Comparison of ENCODE assay signal across 8 mouse cellular contexts in genomic region chr16:43334411-43335150, GRCm38 (mm10).
A peak's percentile ranks its signal among the peaks of the same experiment; 100 is the strongest.
DNase-seq lines count a peak whose midpoint lies in the region; ATAC-seq and TF ChIP-seq lines count a peak whose summit lies in the region.
"Had no signal": no experiment of that assay in that cellular context is flagged by ENCODE, and none has a peak within 500 bp of the region (broad histone marks: within the 10 kb centered on the region; RNA-seq: fewer than 3 reads in every experiment).

No protein-coding gene starts in this region.

- peak; percentile 34; the same call in 1 of the 2 replicates for ATAC-seq in embryonic facial prominence, embryonic 15.5 days (ENCODE audit: insufficient number of reproducible peaks, low FRiP score, low TSS enrichment, low read depth)
- no peak for ATAC-seq in heart, embryonic 16.5 days (replicated peaks; ENCODE audit: extremely low read depth, insufficient read depth, low FRiP score)
- peak; percentile 45 for ATAC-seq in lung, embryonic 16.5 days (ENCODE audit: low read depth)
- ATAC-seq in activated CD4-positive, CD25-positive, alpha-beta regulatory T cell, adult 4 months: no peak

- no peaks in the 10 kb centered on the region for H3K9me3 ChIP-seq in embryonic facial prominence, embryonic 15.5 days (replicated peaks)
- no peaks in the 10 kb centered on the region for H3K9me3 ChIP-seq in heart, embryonic 16.5 days (replicated peaks; ENCODE audit: control insufficient read depth, low read length)
- no peaks in the 10 kb centered on the region for H3K9me3 ChIP-seq in lung, embryonic 16.5 days (ENCODE audit: control insufficient read depth, low read length)
- H3K9me3 ChIP-seq: liver, embryonic 15.5 days had no signal

- DNase-seq in urinary bladder, postnatal 14 days (ENCODE audit: low spot score): peak; percentile 17
- DNase-seq in urinary bladder, postnatal 4 days (ENCODE audit: low spot score in 2 of 2): no peak

- no peak overlapping the region for H3K4me3 ChIP-seq in embryonic facial prominence, embryonic 15.5 days (replicated peaks)
- peak overlapping the region; percentile 15; the same call in 1 of the 2 replicates for H3K4me3 ChIP-seq in heart, embryonic 16.5 days (ENCODE audit: low read length)
- H3K4me3 ChIP-seq in lung, embryonic 16.5 days (ENCODE audit: low read length): no peak overlapping the region
- H3K4me3 ChIP-seq in testis, adult 2 months (ENCODE audit: control insufficient read depth, low read depth, low read length): no peak overlapping the region
- H3K4me3 ChIP-seq: liver, embryonic 15.5 days had no signal

- no peak for TF ChIP-seq CTCF in testis, adult 2 months (IDR thresholded peaks at IDR 0.05; ENCODE audit: control insufficient read depth, insufficient read depth, insufficient replicate concordance, low read depth, low read length)

- H3K9ac ChIP-seq in embryonic facial prominence, embryonic 15.5 days: no peak overlapping the region
- peak overlapping the region; percentile 26; the same call in 1 of the 2 replicates for H3K9ac ChIP-seq in heart, embryonic 16.5 days (ENCODE audit: low read length)
- no peak overlapping the region; the same call in 1 of the 2 replicates for H3K9ac ChIP-seq in lung, embryonic 16.5 days (ENCODE audit: low read length)
- H3K9ac ChIP-seq: liver, embryonic 15.5 days had no signal

- no peaks in the 10 kb centered on the region for H3K36me3 ChIP-seq in embryonic facial prominence, embryonic 15.5 days
- no peaks in the 10 kb centered on the region for H3K36me3 ChIP-seq in heart, embryonic 16.5 days (ENCODE audit: control insufficient read depth, insufficient read depth)
- H3K36me3 ChIP-seq in lung, embryonic 16.5 days (ENCODE audit: control insufficient read depth, insufficient read depth, low read length): no peaks in the 10 kb centered on the region
- no peaks in the 10 kb centered on the region for H3K36me3 ChIP-seq in testis, adult 2 months (ENCODE audit: control insufficient read depth, insufficient read depth, low read length)
- H3K36me3 ChIP-seq: liver, embryonic 15.5 days had no signal

- H3K27ac ChIP-seq in embryonic facial prominence, embryonic 15.5 days (replicated peaks): peak overlapping the region; percentile 58; the same call in 1 of the 2 replicates
- peak overlapping the region; percentile 61 for H3K27ac ChIP-seq in heart, embryonic 16.5 days (ENCODE audit: low read length)
- peak overlapping the region; percentile 57 for H3K27ac ChIP-seq in lung, embryonic 16.5 days (ENCODE audit: low read length)
- peak overlapping the region; percentile 25 for H3K27ac ChIP-seq in testis, adult 2 months (ENCODE audit: control insufficient read depth, insufficient read depth, low read depth, low read length)
- H3K27ac ChIP-seq: liver, embryonic 15.5 days had no signal

- H3K4me2 ChIP-seq in embryonic facial prominence, embryonic 15.5 days (replicated peaks): no peak overlapping the region
- H3K4me2 ChIP-seq in heart, embryonic 16.5 days (ENCODE audit: low read depth, low read length): peak overlapping the region; percentile 53
- peak overlapping the region; percentile 18; the same call in 1 of the 2 replicates for H3K4me2 ChIP-seq in lung, embryonic 16.5 days (ENCODE audit: low read depth, low read length)
- H3K4me2 ChIP-seq: liver, embryonic 15.5 days had no signal

- H3K27me3 ChIP-seq in embryonic facial prominence, embryonic 15.5 days: no peaks in the 10 kb centered on the region
- no peaks in the 10 kb centered on the region for H3K27me3 ChIP-seq in heart, embryonic 16.5 days (ENCODE audit: control insufficient read depth, insufficient read depth, low read length)
- H3K27me3 ChIP-seq in lung, embryonic 16.5 days (ENCODE audit: control insufficient read depth, insufficient read depth, low read depth, low read length): no peaks in the 10 kb centered on the region
- H3K27me3 ChIP-seq in testis, adult 2 months (ENCODE audit: control insufficient read depth, insufficient read depth, low read length): no peaks in the 10 kb centered on the region
- H3K27me3 ChIP-seq: liver, embryonic 15.5 days had no signal

- H3K4me1 ChIP-seq in embryonic facial prominence, embryonic 15.5 days: peaks cover 6% of the 10 kb centered on the region; the same call in 1 of the 2 replicates
- peaks cover 8% of the 10 kb centered on the region for H3K4me1 ChIP-seq in heart, embryonic 16.5 days (ENCODE audit: control insufficient read depth, insufficient read depth, low read length)
- H3K4me1 ChIP-seq in lung, embryonic 16.5 days (replicated peaks; ENCODE audit: control insufficient read depth, insufficient read depth, low read length): peaks cover 22% of the 10 kb centered on the region
- H3K4me1 ChIP-seq in testis, adult 2 months (ENCODE audit: control insufficient read depth, insufficient read depth, low read length): no peaks in the 10 kb centered on the region
- H3K4me1 ChIP-seq: liver, embryonic 15.5 days had no signal

- TF ChIP-seq POLR2A in testis, adult 2 months (IDR thresholded peaks at IDR 0.05; ENCODE audit: control insufficient read depth, low read depth, low read length): no peak

- 34% methylated on average over 11 of the region's 11 CpGs for WGBS in embryonic facial prominence, embryonic 15.5 days
- 28% methylated on average over 11 of the region's 11 CpGs for WGBS in heart, embryonic 16.5 days
- whole genome bisulfite sequencing in lung, embryonic 16.5 days: 20% methylated on average over 11 of the region's 11 CpGs

Comparison
In these comparisons a context has a peak if more than half of its experiments do, and no peak if none do; other contexts are left out.
1. ATAC-seq: peak in embryonic facial prominence, embryonic 15.5 days (single experiment) and lung, embryonic 16.5 days (single experiment); none in heart, embryonic 16.5 days (single experiment) and activated CD4-positive, CD25-positive, alpha-beta regulatory T cell, adult 4 months (single experiment).
2. Peak in every context shown above with its lines, with median percentiles within 50 percentile points of each other: H3K27ac ChIP-seq.